ENCODE assay signal across 29 mouse cellular contexts in genomic region chr1:82468872-82469271, GRCm38 (mm10).
DNase-seq lines count a peak whose midpoint lies in the region; ATAC-seq and TF ChIP-seq lines count a peak whose summit lies in the region.
"Had no signal": no experiment of that assay in that cellular context is flagged by ENCODE, and none has a peak within 500 bp of the region (broad histone marks: within the 10 kb centered on the region; RNA-seq: fewer than 3 reads in every experiment).

No protein-coding gene starts in this region.

- no peak for TF ChIP-seq CTCF in bone marrow macrophage, adult 2 months (IDR thresholded peaks at IDR 0.05; ENCODE audit: low read depth, low read length)

- no peak overlapping the region for H3K4me3 ChIP-seq in midbrain, embryonic 11.5 days (ENCODE audit: low read depth, low read length)
- H3K4me3 ChIP-seq in midbrain, embryonic 15.5 days: no peak overlapping the region
- peak overlapping the region; percentile 37 for H3K4me3 ChIP-seq in bone marrow macrophage, adult 2 months (ENCODE audit: insufficient read depth, low read length)
- no peak overlapping the region for H3K4me3 ChIP-seq in myocyte
- H3K4me3 ChIP-seq: embryonic facial prominence, embryonic 12.5 days; embryonic facial prominence, embryonic 15.5 days; erythroblast, embryonic 14.5 days; forebrain, embryonic 13.5 days; heart, embryonic 12.5 days had no signal

- no peaks in the 10 kb centered on the region for H3K79me2 ChIP-seq in myocyte (ENCODE audit: control insufficient read depth, insufficient read depth)

- H3ac ChIP-seq in myocyte (ENCODE audit: control insufficient read depth, insufficient read length): no peak overlapping the region

- WGBS in midbrain, embryonic 11.5 days: 89% methylated on average over 6 of the region's 6 CpGs
- 82% methylated on average over 6 of the region's 6 CpGs for WGBS in midbrain, embryonic 15.5 days

- ATAC-seq in midbrain, embryonic 11.5 days (ENCODE audit: low FRiP score): no peak
- no peak for ATAC-seq in midbrain, embryonic 15.5 days (replicated peaks)
- ATAC-seq in granulocyte monocyte progenitor cell, adult 5-6 weeks (replicated peaks; ENCODE audit: poor library complexity, severe bottlenecking): peak; percentile 79
- ATAC-seq in erythroblast, adult 5-6 weeks (replicated peaks; ENCODE audit: low FRiP score, poor library complexity, severe bottlenecking): no peak
- ATAC-seq: CD4-positive, CD25-positive, alpha-beta regulatory T cell, adult 4 months; forebrain, embryonic 13.5 days; forebrain, embryonic 16.5 days; hindbrain, postnatal 0 days; inflammation-experienced regulatory T-cells, adult 6 months; intestine, embryonic 16.5 days; Patski had no signal

- no peak overlapping the region for H3K27ac ChIP-seq in midbrain, embryonic 11.5 days (ENCODE audit: low read depth, low read length)
- H3K27ac ChIP-seq in midbrain, embryonic 15.5 days: no peak overlapping the region
- no peak overlapping the region for H3K27ac ChIP-seq in bone marrow macrophage, adult 2 months (ENCODE audit: insufficient read depth, low read depth, low read length)
- H3K27ac ChIP-seq: embryonic facial prominence, embryonic 12.5 days; embryonic facial prominence, embryonic 15.5 days; forebrain, embryonic 13.5 days; hindbrain, embryonic 14.5 days; hindbrain, postnatal 0 days had no signal

- H3K4me2 ChIP-seq in midbrain, embryonic 11.5 days: no peak overlapping the region
- H3K4me2 ChIP-seq in midbrain, embryonic 15.5 days: no peak overlapping the region
- H3K4me2 ChIP-seq in myocyte (ENCODE audit: low read depth): peak overlapping the region; percentile 37
- H3K4me2 ChIP-seq: embryonic facial prominence, embryonic 12.5 days; embryonic facial prominence, embryonic 15.5 days; forebrain, embryonic 13.5 days; heart, embryonic 12.5 days; hindbrain, embryonic 14.5 days had no signal

- TF ChIP-seq POLR2A in bone marrow macrophage, adult 2 months (IDR thresholded peaks at IDR 0.05; ENCODE audit: borderline replicate concordance, low read depth, low read length): no peak
- no peak for TF ChIP-seq POLR2A in myocyte (IDR thresholded peaks at IDR 0.05; ENCODE audit: insufficient read length, low read depth)

- H3K9me3 ChIP-seq in midbrain, embryonic 11.5 days (ENCODE audit: control insufficient read depth, low read length): no peaks in the 10 kb centered on the region
- H3K9me3 ChIP-seq in midbrain, embryonic 15.5 days: no peaks in the 10 kb centered on the region
- H3K9me3 ChIP-seq: embryonic facial prominence, embryonic 12.5 days; embryonic facial prominence, embryonic 15.5 days; forebrain, embryonic 13.5 days; heart, embryonic 12.5 days had no signal

- no peaks in the 10 kb centered on the region for H3K4me1 ChIP-seq in midbrain, embryonic 11.5 days (ENCODE audit: control insufficient read depth, insufficient read depth, low read length)
- H3K4me1 ChIP-seq in midbrain, embryonic 15.5 days: no peaks in the 10 kb centered on the region
- H3K4me1 ChIP-seq in bone marrow macrophage, adult 2 months (ENCODE audit: control insufficient read depth, insufficient read depth, low read length): peaks cover 6% of the 10 kb centered on the region; the same call in 1 of the 2 replicates
- H3K4me1 ChIP-seq: embryonic facial prominence, embryonic 12.5 days; embryonic facial prominence, embryonic 15.5 days had no signal

- H3K27me3 ChIP-seq in midbrain, embryonic 11.5 days (ENCODE audit: control insufficient read depth, insufficient read depth, low read length): no peaks in the 10 kb centered on the region
- H3K27me3 ChIP-seq in midbrain, embryonic 15.5 days (replicated peaks): no peaks in the 10 kb centered on the region
- H3K27me3 ChIP-seq in myocyte (ENCODE audit: control insufficient read depth, insufficient read depth, insufficient read length): peaks cover 4% of the 10 kb centered on the region
- H3K27me3 ChIP-seq: embryonic facial prominence, embryonic 12.5 days; embryonic facial prominence, embryonic 15.5 days; forebrain, embryonic 13.5 days; heart, embryonic 12.5 days; Patski had no signal

- no peak overlapping the region for H3K9ac ChIP-seq in midbrain, embryonic 11.5 days (ENCODE audit: low read length)
- H3K9ac ChIP-seq in midbrain, embryonic 15.5 days: no peak overlapping the region
- H3K9ac ChIP-seq: embryonic facial prominence, embryonic 12.5 days; embryonic facial prominence, embryonic 15.5 days; forebrain, embryonic 13.5 days; heart, embryonic 12.5 days; hindbrain, embryonic 14.5 days had no signal

- intact Hi-C loops in gastrocnemius, postnatal 36 days (cut with DNase I): no loop called here

- no peaks in the 10 kb centered on the region for H3K36me3 ChIP-seq in midbrain, embryonic 11.5 days (ENCODE audit: control insufficient read depth, insufficient read depth, low read length)
- no peaks in the 10 kb centered on the region for H3K36me3 ChIP-seq in midbrain, embryonic 15.5 days (replicated peaks)
- no peaks in the 10 kb centered on the region for H3K36me3 ChIP-seq in myocyte (ENCODE audit: control insufficient read depth, insufficient read depth)
- H3K36me3 ChIP-seq: embryonic facial prominence, embryonic 12.5 days; embryonic facial prominence, embryonic 15.5 days; heart, embryonic 12.5 days had no signal

- peak; percentile 57 for DNase-seq in midbrain, embryonic 11.5 days (ENCODE audit: low spot score, missing footprints)
- DNase-seq in cerebellum, adult 18-20 months: no peak
- no peak for DNase-seq in gastrocnemius, postnatal 36 days
- DNase-seq: adrenal gland, postnatal 10 days; adrenal gland, postnatal 36 days; cerebellum, adult 11-12 months; cerebellum, adult 9-10 months; cerebellum, postnatal 14 days; gastrocnemius, postnatal 10 days; heart, adult 18-20 months; heart, postnatal 14 days; kidney, adult 18-20 months had no signal

TF ChIP-seq in myocyte, 11 proteins besides CTCF, POLR2A, EP300 and RAD21:
- no peak for TF ChIP-seq MYOD1 (IDR thresholded peaks at IDR 0.05; ENCODE audit: control insufficient read depth in 1 of 3, insufficient read length in 2 of 3, low read depth in 2 of 3)
- TF ChIP-seq MAX (IDR thresholded peaks at IDR 0.05; ENCODE audit: low read depth): no peak
- TF ChIP-seq TCF12 (IDR thresholded peaks at IDR 0.05; ENCODE audit: insufficient read depth, poor library complexity, severe bottlenecking): no peak
- no peak for TF ChIP-seq USF1 (IDR thresholded peaks at IDR 0.05; ENCODE audit: low read depth)
- no peak for TF ChIP-seq SRF (IDR thresholded peaks at IDR 0.05; ENCODE audit: control insufficient read depth, insufficient read length, low read depth)
- no peak for TF ChIP-seq TCF3 (IDR thresholded peaks at IDR 0.05; ENCODE audit: insufficient read length, low read depth)
- no peak for TF ChIP-seq MYOG (IDR thresholded peaks at IDR 0.05; ENCODE audit: control insufficient read depth in 1 of 3, insufficient read depth in 1 of 3, insufficient read length in 2 of 3, low read depth in 2 of 3)
- no peak for TF ChIP-seq REST (IDR thresholded peaks at IDR 0.05; ENCODE audit: insufficient read depth, insufficient read length)
- TF ChIP-seq CEBPB (IDR thresholded peaks at IDR 0.05; ENCODE audit: insufficient read depth, poor library complexity, severe bottlenecking): no peak
- no peak for TF ChIP-seq E2F4 (IDR thresholded peaks at IDR 0.05; ENCODE audit: insufficient read depth)
- no peak for TF ChIP-seq POLR2AphosphoS2 (IDR thresholded peaks at IDR 0.05; ENCODE audit: insufficient read length, low read depth)
